Mouse (Mus musculus): ENCODE data around the gene Gemin7. TPM values are rescaled to one million over a fixed set of nuclear protein-coding genes. Genes with fewer than 3 reads are reported as not detected.

The Gemin7 gene
- total and polyA plus RNA-seq, 3 experiments = 63.2 to 101 (median 64.4) TPM

DNA sequence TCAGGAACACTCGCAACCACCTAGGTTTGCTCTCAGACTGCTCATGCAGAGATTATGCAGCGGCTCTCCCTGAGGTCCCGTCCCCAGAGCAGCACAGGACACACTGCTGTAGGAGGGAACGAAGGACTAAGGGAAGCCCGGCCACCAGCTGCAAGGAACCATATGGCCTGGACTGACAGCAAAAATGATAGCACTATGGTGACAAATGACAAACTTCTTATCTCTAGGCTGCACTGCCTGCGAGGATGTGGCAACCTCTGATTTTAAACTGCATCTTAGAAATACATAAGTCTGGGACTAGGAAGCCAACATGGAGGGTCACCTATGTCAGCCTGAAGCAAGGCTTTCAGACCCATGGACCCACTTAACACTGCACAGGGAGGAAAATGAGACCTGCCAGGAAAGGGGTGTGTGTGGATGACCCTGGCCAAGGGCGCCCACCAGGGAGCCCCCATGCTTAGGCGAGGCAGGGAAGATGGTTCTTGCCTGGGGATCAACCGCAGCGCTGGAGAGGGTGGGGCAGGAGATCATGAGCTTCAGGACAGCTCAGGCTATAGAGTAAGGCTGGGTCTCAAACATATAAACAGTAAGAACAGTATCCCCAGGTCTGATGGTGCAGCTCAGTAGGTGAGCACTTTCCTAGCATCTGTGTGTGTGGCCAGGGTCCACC lies 15.8 kb upstream of the Gemin7 start:
- peaks cover 84 to 94% of the 10 kb centered on the region in 2 experiments for H3K36me3 ChIP-seq (replicated peaks in 1 of 2; ENCODE audit: control insufficient read depth in 1 of 2, insufficient read depth in 1 of 2, low read length in 1 of 2)
- no peak for DNase-seq (ENCODE audit: extremely low read depth)
- peaks cover 6% of the 10 kb centered on the region; the same call in 1 of the 2 replicates for H3K79me2 ChIP-seq (replicated peaks; ENCODE audit: control insufficient read depth, extremely low read depth, insufficient read depth, poor library complexity, severe bottlenecking)
- H3K9ac ChIP-seq (ENCODE audit: insufficient read depth, low read depth) = no peak overlapping the region
- no peak overlapping the region for H3K27ac ChIP-seq (ENCODE audit: insufficient read depth, low read depth)
- TF ChIP-seq ZC3H11A (IDR thresholded peaks at IDR 0.05; ENCODE audit: low read depth, low read length) = no peak
- no peak for TF ChIP-seq EP300 (IDR thresholded peaks at IDR 0.05; ENCODE audit: low read length)
- TF ChIP-seq CHD2 (IDR thresholded peaks at IDR 0.05; ENCODE audit: low read length) = no peak
- no peak for TF ChIP-seq KAT2A (IDR thresholded peaks at IDR 0.05; ENCODE audit: insufficient replicate concordance, low read length)
- no peak for TF ChIP-seq NELFE (IDR thresholded peaks at IDR 0.05; ENCODE audit: low read depth, low read length)
- TF ChIP-seq POLR2AphosphoS2 (IDR thresholded peaks at IDR 0.05; ENCODE audit: low read depth, low read length) = no peak
- TF ChIP-seq MYC (IDR thresholded peaks at IDR 0.05; ENCODE audit: low read depth, low read length) = no peak
- H3K9me3 ChIP-seq (replicated peaks; ENCODE audit: low read length) = no peaks in the 10 kb centered on the region
- H3K4me2 ChIP-seq (ENCODE audit: insufficient read depth, low read depth, poor library complexity, severe bottlenecking) = no peak overlapping the region
- H3K4me3 ChIP-seq (replicated peaks in 1 of 3; ENCODE audit: low read depth in 2 of 3, low read length in 2 of 3, poor library complexity in 1 of 3) = no peak overlapping the region
- H3K4me1 ChIP-seq (ENCODE audit: control insufficient read depth in 1 of 2, insufficient read depth in 2 of 2) = peaks cover 0 to 18% of the 10 kb centered on the region in 2 experiments; a peak in 2 of 4 replicates
- no peaks in the 10 kb centered on the region for H3K27me3 ChIP-seq (replicated peaks)
- dilution Hi-C loops (cut with MboI; ENCODE audit: extremely low pct_ligation_motif_present, extremely low pct_unique_long_range_greater_than_20kb, low sequenced_read_pairs) = no loop called here
- in situ Hi-C loops (cut with MboI; ENCODE audit: low pct_ligation_motif_present, low pct_unique_long_range_greater_than_20kb, low sequenced_read_pairs) = no loop called here

DNA sequence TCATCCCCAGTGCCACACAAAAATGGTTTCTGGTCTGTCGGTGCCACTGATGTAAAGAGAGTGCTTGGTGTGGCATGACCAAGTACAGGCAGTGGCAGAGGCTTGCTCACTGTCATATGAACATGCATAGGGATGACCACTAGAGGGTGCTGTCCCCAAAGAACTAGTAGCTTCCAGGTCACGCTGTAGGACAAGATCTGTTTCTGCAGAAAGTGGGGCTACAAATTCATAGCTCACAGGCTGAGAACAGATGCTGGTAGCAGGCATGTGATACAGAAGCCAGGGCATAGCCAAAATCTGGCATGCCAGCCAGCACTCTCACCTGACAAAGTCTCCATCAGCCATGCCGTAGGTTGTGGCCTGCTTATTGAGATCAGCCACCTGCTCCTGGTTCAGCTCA lies 12.5 kb upstream of the Gemin7 start:
- peaks cover 0 to 15% of the 10 kb centered on the region in 2 experiments; a peak in 2 of 4 replicates for H3K4me1 ChIP-seq (ENCODE audit: control insufficient read depth in 1 of 2, insufficient read depth in 2 of 2)
- H3K79me2 ChIP-seq (replicated peaks; ENCODE audit: control insufficient read depth, extremely low read depth, insufficient read depth, poor library complexity, severe bottlenecking) = no peaks in the 10 kb centered on the region
- 0 out of 2 replicates have a peak overlapping the region, but pooled peaks have one; percentile 14 for H3K27ac ChIP-seq (ENCODE audit: insufficient read depth, low read depth)
- H3K4me3 ChIP-seq (replicated peaks in 1 of 3; ENCODE audit: low read depth in 2 of 3, low read length in 2 of 3, poor library complexity in 1 of 3) = no peak overlapping the region
- dilution Hi-C loops (cut with MboI; ENCODE audit: extremely low pct_ligation_motif_present, extremely low pct_unique_long_range_greater_than_20kb, low sequenced_read_pairs) = no loop called here
- H3K4me2 ChIP-seq (ENCODE audit: insufficient read depth, low read depth, poor library complexity, severe bottlenecking) = no peak overlapping the region
- H3K9me3 ChIP-seq (replicated peaks; ENCODE audit: low read length) = no peaks in the 10 kb centered on the region
- peak; percentile 89 for DNase-seq (ENCODE audit: extremely low read depth)
- no peaks in the 10 kb centered on the region for H3K27me3 ChIP-seq (replicated peaks)
- in situ Hi-C loops (cut with MboI; ENCODE audit: low pct_ligation_motif_present, low pct_unique_long_range_greater_than_20kb, low sequenced_read_pairs) = no loop called here
- no peak for TF ChIP-seq JUND (conservative IDR thresholded peaks at IDR 0.05; ENCODE audit: low read depth, low read length)
- TF ChIP-seq ELF1 (IDR thresholded peaks at IDR 0.05; ENCODE audit: low read depth, low read length) = no peak
- TF ChIP-seq SMC3 (IDR thresholded peaks at IDR 0.05; ENCODE audit: low read depth, low read length) = peak; percentile 63
- TF ChIP-seq E2F4 (IDR thresholded peaks at IDR 0.05; ENCODE audit: insufficient replicate concordance, low read depth, low read length) = no peak
- no peak for TF ChIP-seq BHLHE40 (IDR thresholded peaks at IDR 0.05; ENCODE audit: low read depth, low read length)
- peak; percentile 84 to 86 for TF ChIP-seq CTCF (conservative IDR thresholded peaks at IDR 0.05 in 1 of 2, IDR thresholded peaks at IDR 0.05 in 1 of 2; ENCODE audit: low read depth in 2 of 2, low read length in 2 of 2)
- TF ChIP-seq MAZ (IDR thresholded peaks at IDR 0.05; ENCODE audit: low read depth, low read length) = no peak
- peak; percentile 75 for TF ChIP-seq RAD21 (IDR thresholded peaks at IDR 0.05; ENCODE audit: low read depth, low read length)
- H3K9ac ChIP-seq (ENCODE audit: insufficient read depth, low read depth) = no peak overlapping the region
- H3K36me3 ChIP-seq (replicated peaks in 1 of 2; ENCODE audit: control insufficient read depth in 1 of 2, insufficient read depth in 1 of 2, low read length in 1 of 2) = peaks cover 92 to 99% of the 10 kb centered on the region in 2 experiments

Measured in CH12.LX (cell line).